Mouse (Mus musculus): ENCODE data around the gene Fam227b. TPM values are rescaled to one million over a fixed set of nuclear protein-coding genes. Genes with fewer than 3 reads are reported as not detected.

Fam227b gene
- polyA plus RNA-seq, 1 experiment from 2014 or later = not detected

DNA sequence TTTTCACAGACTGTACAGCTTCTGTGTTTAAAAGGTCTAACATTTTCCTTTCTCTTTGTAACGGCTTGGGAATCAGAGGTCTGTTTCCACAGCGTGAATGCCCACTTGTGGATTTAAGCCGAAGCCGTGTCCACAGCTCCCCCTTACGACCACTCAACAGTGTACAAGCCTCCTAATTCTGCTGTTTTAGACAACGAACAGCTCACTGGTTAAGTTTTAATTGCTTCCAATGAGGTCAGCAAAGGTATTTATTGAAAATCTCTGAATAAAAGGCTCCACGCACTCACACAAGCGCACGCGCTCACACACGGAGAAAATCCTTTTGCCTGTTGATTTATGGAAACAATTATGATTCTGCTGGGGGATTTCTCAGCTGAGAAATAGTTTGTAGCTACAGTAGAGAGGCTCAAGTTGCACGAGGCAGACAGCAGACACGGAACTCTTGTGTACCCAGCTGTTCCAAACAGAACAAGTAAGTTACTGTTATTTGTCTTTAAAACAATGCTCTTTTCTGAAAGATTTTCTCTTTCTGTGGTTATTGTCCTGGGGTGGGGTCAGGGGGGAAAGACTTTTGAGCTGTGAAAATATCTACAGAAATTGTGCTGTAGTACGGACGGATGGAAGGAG is 117.3 kb downstream of the Fam227b start, which contains the start of gene Fgf7:
Fgf7 (plus strand) TSS at position 280 of the 627 bp plus-strand sequence.
- DNase-seq (peak; percentile 63), ATAC-seq (ENCODE audit: low FRiP score, low TSS enrichment) (no peak)
- Histone ChIP-seq H3K9ac (replicated peaks; ENCODE audit: low read length) (no peak within 1 kb of the TSS), H3K4me3 (replicated peaks; ENCODE audit: low read depth, low read length) (no peak within 1 kb of the TSS), H3K27ac (replicated peaks; ENCODE audit: low read depth, low read length) (no peak within 1 kb of the TSS), H3K4me1 (ENCODE audit: control insufficient read depth, insufficient read depth, low read length) (no peaks in the 10 kb centered on the region), H3K9me3 (ENCODE audit: control insufficient read depth, low read length) (no peaks in the 10 kb centered on the region), H3K36me3 (ENCODE audit: control insufficient read depth, insufficient read depth, low read length) (no peaks in the 10 kb centered on the region), H3K4me2 (ENCODE audit: low read length) (no peak within 1 kb of the TSS), H3K27me3 (ENCODE audit: control insufficient read depth, insufficient read depth, low read length) (no peaks in the 10 kb centered on the region)
- WGBS = 75% methylated on average over 15 of the region's 15 CpGs

DNA sequence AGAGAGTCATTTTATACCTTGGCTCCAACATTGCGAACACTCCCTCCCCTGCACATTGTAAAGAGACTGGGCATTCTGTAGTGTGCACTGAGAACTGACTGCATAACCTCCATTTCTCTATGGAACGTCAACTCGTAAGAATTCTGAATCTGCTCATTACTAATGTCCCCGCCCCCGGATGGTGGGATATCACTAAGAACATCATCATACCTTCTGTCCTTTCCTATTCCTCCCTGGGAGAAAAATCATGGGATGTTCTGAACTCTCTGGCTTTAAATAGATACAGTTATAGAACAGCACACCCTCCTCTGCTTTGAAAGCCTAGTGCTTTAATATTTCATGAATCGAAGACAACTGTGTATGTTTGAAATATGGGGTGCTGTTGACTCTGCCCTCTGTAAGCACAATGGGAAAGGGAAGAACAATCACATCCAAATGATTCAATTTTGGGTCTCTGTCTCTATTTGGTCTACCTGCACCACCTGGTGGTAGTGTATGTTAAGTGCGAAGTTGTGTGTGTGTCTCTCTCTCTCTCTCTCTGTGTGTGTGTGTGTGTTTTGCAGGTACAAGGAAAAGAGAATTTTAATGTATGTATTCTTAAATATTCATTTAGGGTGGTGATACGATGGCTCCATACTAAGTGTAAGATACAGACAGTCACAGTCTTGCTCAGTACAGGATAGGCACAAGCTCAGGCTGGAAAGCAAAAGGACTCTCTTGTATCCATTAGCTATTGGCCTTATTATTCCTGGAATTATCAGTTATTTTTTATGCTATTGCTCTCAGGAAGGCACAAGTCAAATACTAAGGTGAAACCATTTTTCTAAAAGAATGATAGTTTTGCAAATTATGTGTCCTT is 118.5 kb downstream of the Fam227b start:
- Histone ChIP-seq H3K4me2 (ENCODE audit: low read length) (no peak overlapping the region), H3K36me3 (ENCODE audit: control insufficient read depth, insufficient read depth, low read length) (no peaks in the 10 kb centered on the region), H3K27me3 (ENCODE audit: control insufficient read depth, insufficient read depth, low read length) (no peaks in the 10 kb centered on the region), H3K9me3 (ENCODE audit: control insufficient read depth, low read length) (no peaks in the 10 kb centered on the region), H3K9ac (replicated peaks; ENCODE audit: low read length) (no peak overlapping the region), H3K4me1 (ENCODE audit: control insufficient read depth, insufficient read depth, low read length) (no peaks in the 10 kb centered on the region), H3K27ac (replicated peaks; ENCODE audit: low read depth, low read length) (no peak overlapping the region), H3K4me3 (replicated peaks; ENCODE audit: low read depth, low read length) (no peak overlapping the region)
- 81% methylated on average over 8 of the region's 8 CpGs for WGBS
- DNase-seq = peak; percentile 74
- ATAC-seq (ENCODE audit: low FRiP score, low TSS enrichment) = peak; percentile 34; the same call in 1 of the 2 replicates

DNA sequence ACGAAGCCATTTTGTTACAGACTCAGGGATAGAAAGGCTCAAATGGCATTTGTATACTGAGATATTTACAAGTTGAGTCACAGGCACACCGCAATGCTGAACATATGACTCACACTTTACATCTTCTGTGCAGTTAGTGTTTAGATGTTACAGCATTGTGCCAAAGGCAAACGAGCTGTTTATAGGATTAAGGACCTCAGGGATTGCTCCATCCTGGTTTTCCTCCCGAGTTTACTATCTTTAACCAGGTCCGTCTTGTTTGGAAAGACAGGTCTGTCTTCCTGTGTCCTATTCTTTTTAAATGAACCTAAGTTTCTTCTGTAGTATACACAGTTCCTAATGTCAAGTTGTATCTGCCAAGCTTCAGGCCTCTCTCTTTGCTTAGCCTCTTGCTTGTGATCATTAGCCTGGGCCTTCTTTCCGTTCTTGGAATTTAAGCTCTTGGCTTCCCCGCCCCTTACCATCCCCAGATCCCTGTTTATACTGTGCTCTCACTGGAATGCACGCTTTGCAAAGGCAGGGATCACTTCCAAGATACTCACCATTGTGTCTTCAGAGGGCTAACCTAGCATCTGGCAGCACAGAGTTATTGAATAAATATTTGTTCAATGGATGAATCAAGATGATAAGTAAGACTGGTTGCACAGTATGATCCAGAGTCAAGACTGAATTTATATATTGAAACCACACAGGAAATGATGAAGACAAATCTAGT is 120.5 kb downstream of the Fam227b start:
- H3K4me2 ChIP-seq (ENCODE audit: low read length) = no peak overlapping the region
- 66% methylated on average over 8 of the region's 8 CpGs for WGBS

DNA sequence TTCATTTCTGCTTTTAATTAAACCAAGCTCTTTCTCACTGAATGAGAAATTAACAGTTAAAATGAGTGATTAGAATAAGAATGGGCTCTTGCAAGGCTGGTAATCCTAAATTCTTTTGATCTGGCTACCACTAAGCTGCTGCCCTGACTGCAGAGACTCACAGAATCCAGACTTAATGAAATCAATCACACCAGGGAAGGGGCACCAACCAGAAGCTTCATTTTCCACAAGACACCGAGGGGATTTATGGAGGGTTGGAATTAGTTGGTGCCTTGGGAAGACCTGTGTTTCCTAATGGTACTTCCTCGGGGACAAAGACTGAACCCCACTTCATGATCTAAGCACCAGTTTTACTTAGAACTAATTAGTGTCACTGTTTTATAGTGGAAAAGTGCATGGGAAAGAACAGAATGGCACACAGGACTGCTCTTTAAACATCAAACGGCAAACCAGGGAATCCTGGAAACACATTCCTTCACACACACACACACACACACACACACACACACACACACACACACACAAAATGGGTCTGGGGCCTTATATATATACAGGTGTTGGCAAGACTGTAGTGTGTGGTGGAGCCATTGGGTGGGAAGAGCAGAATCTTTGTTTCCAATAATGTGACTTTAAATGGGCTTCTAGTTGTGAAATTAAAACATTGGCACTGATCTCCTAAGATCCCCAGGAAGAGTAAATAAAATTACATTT is 135.9 kb downstream of the Fam227b start:
- Histone ChIP-seq H3K27ac (replicated peaks; ENCODE audit: low read depth, low read length) (peak overlapping the region; percentile 65; the same call in 1 of the 2 replicates), H3K36me3 (ENCODE audit: control insufficient read depth, insufficient read depth, low read length) (no peaks in the 10 kb centered on the region), H3K4me1 (ENCODE audit: control insufficient read depth, insufficient read depth, low read length) (peaks cover 19% of the 10 kb centered on the region), H3K27me3 (ENCODE audit: control insufficient read depth, insufficient read depth, low read length) (no peaks in the 10 kb centered on the region), H3K9me3 (ENCODE audit: control insufficient read depth, low read length) (no peaks in the 10 kb centered on the region), H3K9ac (replicated peaks; ENCODE audit: low read length) (no peak overlapping the region), H3K4me2 (ENCODE audit: low read length) (no peak overlapping the region), H3K4me3 (replicated peaks; ENCODE audit: low read depth, low read length) (no peak overlapping the region)
- WGBS = 12% methylated on average over 3 of the region's 3 CpGs
- DNase-seq = peak; percentile 67
- peak; percentile 64; the same call in 1 of the 2 replicates for ATAC-seq (ENCODE audit: low FRiP score, low TSS enrichment)

More for the DNA sequence above, 120.5 kb downstream of the Fam227b start:
- H3K27ac ChIP-seq (replicated peaks; ENCODE audit: low read depth, low read length) = no peak overlapping the region
- no peaks in the 10 kb centered on the region for H3K4me1 ChIP-seq (ENCODE audit: control insufficient read depth, insufficient read depth, low read length)
- DNase-seq = no peak
- H3K9ac ChIP-seq (replicated peaks; ENCODE audit: low read length) = no peak overlapping the region
- no peaks in the 10 kb centered on the region for H3K27me3 ChIP-seq (ENCODE audit: control insufficient read depth, insufficient read depth, low read length)
- H3K36me3 ChIP-seq (ENCODE audit: control insufficient read depth, insufficient read depth, low read length) = no peaks in the 10 kb centered on the region
- no peak for ATAC-seq (ENCODE audit: low FRiP score, low TSS enrichment)
- H3K9me3 ChIP-seq (ENCODE audit: control insufficient read depth, low read length) = no peaks in the 10 kb centered on the region
- H3K4me3 ChIP-seq (replicated peaks; ENCODE audit: low read depth, low read length) = no peak overlapping the region

DNA sequence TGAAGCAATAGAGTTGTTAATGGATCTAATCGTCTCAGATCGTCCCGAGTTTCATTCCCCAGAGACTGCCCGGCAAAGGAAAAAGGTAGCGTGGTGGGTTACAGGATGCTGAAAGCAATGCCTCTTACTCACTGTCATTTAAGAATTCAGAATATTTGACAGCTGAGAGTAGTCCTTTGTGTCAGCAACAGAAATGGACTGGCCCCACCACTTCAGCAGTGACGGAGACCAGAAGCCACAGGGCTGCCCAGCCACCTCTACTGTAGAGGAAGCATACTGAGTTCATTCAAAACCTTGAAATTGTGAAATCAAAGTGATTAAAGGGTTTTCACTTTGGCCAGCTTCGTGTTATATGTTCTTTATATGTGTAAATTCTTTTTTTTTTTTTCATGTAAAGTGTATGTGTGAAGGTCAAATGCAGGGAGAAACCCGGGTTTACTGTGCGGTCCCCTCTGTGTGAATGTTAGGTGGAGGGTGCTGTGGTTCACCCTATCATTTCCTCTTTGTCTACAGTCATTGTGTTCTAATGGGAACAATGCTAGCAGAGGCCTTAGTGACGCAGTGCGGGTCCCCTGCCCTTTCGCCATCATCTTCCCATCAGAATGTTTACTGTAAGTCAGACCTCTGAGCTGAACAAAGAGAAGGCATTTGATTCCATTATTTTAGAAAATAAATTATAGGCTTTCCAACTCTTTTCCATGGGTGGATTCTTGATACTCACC is 136.7 kb downstream of the Fam227b start:
- H3K9me3 ChIP-seq (ENCODE audit: control insufficient read depth, low read length) = no peaks in the 10 kb centered on the region
- peaks cover 19% of the 10 kb centered on the region for H3K4me1 ChIP-seq (ENCODE audit: control insufficient read depth, insufficient read depth, low read length)
- no peaks in the 10 kb centered on the region for H3K36me3 ChIP-seq (ENCODE audit: control insufficient read depth, insufficient read depth, low read length)
- no peak overlapping the region for H3K4me3 ChIP-seq (replicated peaks; ENCODE audit: low read depth, low read length)
- peak overlapping the region; percentile 65 for H3K27ac ChIP-seq (replicated peaks; ENCODE audit: low read depth, low read length)
- DNase-seq = peak; percentile 46
- H3K9ac ChIP-seq (replicated peaks; ENCODE audit: low read length) = no peak overlapping the region
- no peaks in the 10 kb centered on the region for H3K27me3 ChIP-seq (ENCODE audit: control insufficient read depth, insufficient read depth, low read length)
- no peak overlapping the region; the same call in 1 of the 2 replicates for H3K4me2 ChIP-seq (ENCODE audit: low read length)
- WGBS = 22% methylated on average over 12 of the region's 12 CpGs
- ATAC-seq (ENCODE audit: low FRiP score, low TSS enrichment) = peak; percentile 60; the same call in 1 of the 2 replicates

DNA sequence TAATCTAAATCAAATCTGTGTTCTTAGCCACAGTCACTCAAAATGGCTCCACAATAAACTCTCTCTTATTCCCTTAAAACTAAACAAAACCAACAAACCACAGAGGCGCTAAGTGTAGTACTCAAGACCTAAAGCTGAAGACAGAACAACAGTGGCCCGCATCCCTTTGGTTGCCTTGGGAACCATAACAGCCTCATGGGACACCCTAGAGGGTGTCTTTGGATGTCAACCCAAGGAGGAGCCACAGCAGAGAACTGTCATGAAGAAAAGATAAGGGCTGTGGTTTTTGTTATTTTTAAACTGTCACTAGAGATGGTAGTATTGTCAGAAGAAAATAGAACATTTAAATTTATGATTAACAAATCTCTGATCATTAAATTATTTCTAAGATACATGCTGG is 145.1 kb downstream of the Fam227b start:
- WGBS = 46% methylated on average over 2 of the region's 2 CpGs
- no peak for DNase-seq

DNA sequence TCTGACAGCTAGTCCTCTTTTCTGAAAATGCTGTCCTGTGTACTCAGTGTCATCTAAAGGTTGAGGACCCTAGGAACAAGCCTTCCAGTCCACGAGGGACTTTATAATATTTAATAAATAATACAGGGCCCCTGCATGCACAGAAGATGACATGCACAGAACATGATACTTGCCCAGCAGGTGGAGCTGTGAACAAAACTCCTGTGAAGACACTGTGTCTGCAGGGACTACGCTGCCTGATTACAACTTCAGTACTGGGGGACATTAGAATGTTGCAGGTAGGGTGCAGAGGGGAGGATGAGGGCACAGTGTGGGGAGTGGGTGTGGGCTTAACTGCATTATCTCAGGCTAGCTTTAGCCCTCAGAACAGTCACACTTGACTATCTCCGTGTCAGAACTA is 145.7 kb downstream of the Fam227b start:
- Histone ChIP-seq H3K9ac (replicated peaks; ENCODE audit: low read length) (no peak overlapping the region), H3K4me2 (ENCODE audit: low read length) (no peak overlapping the region), H3K27me3 (ENCODE audit: control insufficient read depth, insufficient read depth, low read length) (no peaks in the 10 kb centered on the region), H3K36me3 (ENCODE audit: control insufficient read depth, insufficient read depth, low read length) (no peaks in the 10 kb centered on the region), H3K4me3 (replicated peaks; ENCODE audit: low read depth, low read length) (no peak overlapping the region), H3K9me3 (ENCODE audit: control insufficient read depth, low read length) (no peaks in the 10 kb centered on the region), H3K4me1 (ENCODE audit: control insufficient read depth, insufficient read depth, low read length) (no peaks in the 10 kb centered on the region), H3K27ac (replicated peaks; ENCODE audit: low read depth, low read length) (no peak overlapping the region)
- WGBS = 47% methylated on average over 3 of the region's 3 CpGs
- ATAC-seq (ENCODE audit: low FRiP score, low TSS enrichment) (peak; percentile 37), DNase-seq (peak; percentile 81)

More for the DNA sequence above, 145.1 kb downstream of the Fam227b start:
- no peak overlapping the region for H3K4me3 ChIP-seq (replicated peaks; ENCODE audit: low read depth, low read length)
- no peak overlapping the region for H3K27ac ChIP-seq (replicated peaks; ENCODE audit: low read depth, low read length)
- no peaks in the 10 kb centered on the region for H3K9me3 ChIP-seq (ENCODE audit: control insufficient read depth, low read length)
- H3K36me3 ChIP-seq (ENCODE audit: control insufficient read depth, insufficient read depth, low read length) = no peaks in the 10 kb centered on the region
- no peak overlapping the region for H3K4me2 ChIP-seq (ENCODE audit: low read length)
- H3K4me1 ChIP-seq (ENCODE audit: control insufficient read depth, insufficient read depth, low read length) = no peaks in the 10 kb centered on the region
- no peak overlapping the region for H3K9ac ChIP-seq (replicated peaks; ENCODE audit: low read length)
- H3K27me3 ChIP-seq (ENCODE audit: control insufficient read depth, insufficient read depth, low read length) = no peaks in the 10 kb centered on the region
- ATAC-seq (ENCODE audit: low FRiP score, low TSS enrichment) = no peak

DNA sequence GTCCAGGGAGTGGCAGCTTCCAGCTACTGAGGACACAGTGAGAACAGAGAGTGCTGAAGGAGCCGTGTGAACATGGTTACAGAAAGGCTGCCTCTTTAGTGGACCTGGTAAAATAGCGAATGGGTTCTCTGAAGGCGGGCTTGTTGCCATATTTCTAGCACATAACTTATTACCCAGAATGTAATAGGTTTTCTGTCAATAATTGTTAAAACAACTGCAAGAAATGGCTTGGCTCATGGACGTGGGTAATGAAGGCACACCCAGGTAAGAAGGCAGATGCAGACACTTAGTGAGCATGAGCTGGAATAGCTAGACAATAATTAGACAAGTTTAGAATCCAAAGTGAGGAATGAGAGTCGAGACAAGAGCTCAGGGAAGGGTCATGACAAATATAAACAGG is 149.5 kb downstream of the Fam227b start:
- Histone ChIP-seq H3K4me1 (ENCODE audit: control insufficient read depth, insufficient read depth, low read length) (no peaks in the 10 kb centered on the region), H3K36me3 (ENCODE audit: control insufficient read depth, insufficient read depth, low read length) (no peaks in the 10 kb centered on the region), H3K4me3 (replicated peaks; ENCODE audit: low read depth, low read length) (no peak overlapping the region), H3K9me3 (ENCODE audit: control insufficient read depth, low read length) (no peaks in the 10 kb centered on the region), H3K27ac (replicated peaks; ENCODE audit: low read depth, low read length) (no peak overlapping the region), H3K9ac (replicated peaks; ENCODE audit: low read length) (no peak overlapping the region), H3K4me2 (ENCODE audit: low read length) (no peak overlapping the region), H3K27me3 (ENCODE audit: control insufficient read depth, insufficient read depth, low read length) (no peaks in the 10 kb centered on the region)
- WGBS = 79% methylated on average over 5 of the region's 5 CpGs
- ATAC-seq (ENCODE audit: low FRiP score, low TSS enrichment) (no peak), DNase-seq (no peak)

Measured in midbrain, embryonic 14.5 days (tissue).